Mouse (Mus musculus) neural tube, embryonic 14.5 days (tissue): ENCODE measurements around the gene Gm28635. TPM values are rescaled to one million over a fixed set of nuclear protein-coding genes. Genes with fewer than 3 reads are reported as not detected.
A peak's percentile ranks its signal among the peaks of the same experiment; 100 is the strongest.

Experiments used
- ATAC-seq: fragments of 200-750 bp; cut with Nextera tagmentation; 2 replicates; pipeline ENCODE4 v1.8.0; 2017; ENCODE audit warnings: low read depth, mild to moderate bottlenecking, moderate TSS enrichment, moderate library complexity
- H3K27ac ChIP-seq: fragments of 300-500 bp; sonication (generic); 2 replicates; pipeline ENCODE4 v1.5.1; 2014; ENCODE audit warnings: low read depth, mild to moderate bottlenecking, control low read depth, low read length, moderate library complexity, mixed read lengths
- H3K27me3 ChIP-seq: fragments of 300-500 bp; sonication (generic); 2 replicates; pipeline ENCODE4 v1.6.1; 2014; ENCODE audit warnings: low read length; ENCODE audit not compliant: control insufficient read depth, insufficient read depth
- H3K36me3 ChIP-seq: fragments of 300-500 bp; sonication (generic); 2 replicates; pipeline ENCODE4 v1.6.1; 2014; ENCODE audit warnings: low read length, mixed read lengths; ENCODE audit not compliant: control insufficient read depth, insufficient read depth
- H3K4me1 ChIP-seq: fragments of 300-500 bp; sonication (generic); 2 replicates; pipeline ENCODE4 v1.6.1; 2014; ENCODE audit warnings: low read length; ENCODE audit not compliant: control insufficient read depth, insufficient read depth
- H3K4me2 ChIP-seq: fragments of 300-500 bp; sonication (generic); 2 replicates; pipeline ENCODE4 v1.6.1; 2014; ENCODE audit warnings: mild to moderate bottlenecking, low read depth, low read length, control low read depth
- H3K4me3 ChIP-seq: fragments of 300-500 bp; sonication (generic); 2 replicates; pipeline ENCODE4 v1.5.1; 2014; ENCODE audit warnings: low read depth, low read length, control low read depth, mixed read lengths
- H3K9ac ChIP-seq: fragments of 300-500 bp; sonication (generic); replicated peaks from 2 replicates; pipeline ENCODE4 v1.6.1; 2014; ENCODE audit warnings: low read depth, mild to moderate bottlenecking, control low read depth, low read length, mixed read lengths
- H3K9me3 ChIP-seq: fragments of 300-500 bp; sonication (generic); 2 replicates; pipeline ENCODE4 v1.6.1; 2016; ENCODE audit warnings: low read length; ENCODE audit not compliant: control insufficient read depth
- WGBS: fragments of 180-500 bp; shearing (Covaris S2); extraction: QIAGEN DNeasy Blood & Tissue Kit; methylation state at CpG from one replicate; pipeline ENCODE4 v1.1.7; 2014; 5-methylcytosine and 5-hydroxymethylcytosine counted together
- polyA plus RNA-seq: library from polyadenylated mRNA; unstranded; fragments of >200 nt; fragmentation: Nextera tagmentation; extraction: Ambion mirVana; gene quantifications from 2 replicates; pipeline ENCODE4 v1.2.1, GENCODE M21; 2014

The Gm28635 gene
- polyA plus RNA-seq, 1 experiment from 2014 or later, result 0.13 TPM

- Histone ChIP-seq H3K4me2 (no peak overlapping the region), H3K9ac (no peak overlapping the region), H3K27ac (no peak overlapping the region), H3K4me3 (no peak overlapping the region), H3K4me1 (no peaks in the 10 kb centered on the region), H3K9me3 (no peaks in the 10 kb centered on the region), H3K27me3 (no peaks in the 10 kb centered on the region), H3K36me3 (no peaks in the 10 kb centered on the region)
- WGBS, result 95% methylated on average over 8 of the region's 8 CpGs
- ATAC-seq, result no peak
These were observed 85.0 kb downstream of the Gm28635 start for GRCm38 (mm10) chr2:84592801-84593200.

GRCm38 (mm10) chr2:84585700-84586099, 92.1 kb downstream of the Gm28635 start:
- Histone ChIP-seq H3K9ac (no peak overlapping the region), H3K9me3 (no peaks in the 10 kb centered on the region), H3K36me3 (no peaks in the 10 kb centered on the region), H3K4me1 (no peaks in the 10 kb centered on the region), H3K4me3 (no peak overlapping the region), H3K27me3 (no peaks in the 10 kb centered on the region), H3K4me2 (no peak overlapping the region), H3K27ac (no peak overlapping the region)
- WGBS, result 82% methylated on average over 8 of the region's 8 CpGs
- ATAC-seq, result no peak

- H3K9ac ChIP-seq, result no peak overlapping the region
- ATAC-seq, result no peak
- no peak overlapping the region for H3K4me2 ChIP-seq
- no peaks in the 10 kb centered on the region for H3K4me1 ChIP-seq
- no peaks in the 10 kb centered on the region for H3K36me3 ChIP-seq
- H3K9me3 ChIP-seq, result no peaks in the 10 kb centered on the region
- H3K27ac ChIP-seq, result no peak overlapping the region
- H3K27me3 ChIP-seq, result no peaks in the 10 kb centered on the region
- WGBS, result 91% methylated on average over 5 of the region's 5 CpGs
- no peak overlapping the region for H3K4me3 ChIP-seq
These were observed 95.6 kb downstream of the Gm28635 start for GRCm38 (mm10) chr2:84582286-84582685.

- H3K27me3 ChIP-seq, result no peaks in the 10 kb centered on the region
- WGBS, result 96% methylated on average over 2 of the region's 3 CpGs
- H3K4me1 ChIP-seq, result no peaks in the 10 kb centered on the region
- no peak overlapping the region for H3K27ac ChIP-seq
- no peak overlapping the region for H3K4me3 ChIP-seq
- no peak overlapping the region for H3K9ac ChIP-seq
- H3K4me2 ChIP-seq, result no peak overlapping the region
- H3K9me3 ChIP-seq, result no peaks in the 10 kb centered on the region
- ATAC-seq, result no peak
- no peaks in the 10 kb centered on the region for H3K36me3 ChIP-seq
These were observed 96.6 kb downstream of the Gm28635 start for GRCm38 (mm10) chr2:84581208-84581607.

GRCm38 (mm10) chr2:84579311-84579710, 98.5 kb downstream of the Gm28635 start:
- Histone ChIP-seq H3K9ac (no peak overlapping the region), H3K27me3 (no peaks in the 10 kb centered on the region), H3K4me2 (no peak overlapping the region), H3K4me1 (no peaks in the 10 kb centered on the region), H3K27ac (no peak overlapping the region), H3K4me3 (no peak overlapping the region), H3K9me3 (no peaks in the 10 kb centered on the region), H3K36me3 (no peaks in the 10 kb centered on the region)
- no peak for ATAC-seq
- 92% methylated on average over 2 of the region's 2 CpGs for WGBS

- WGBS, result 96% methylated on average over 4 of the region's 4 CpGs
- Histone ChIP-seq H3K9me3 (no peaks in the 10 kb centered on the region), H3K27ac (no peak overlapping the region), H3K4me2 (no peak overlapping the region), H3K27me3 (no peaks in the 10 kb centered on the region), H3K4me3 (no peak overlapping the region), H3K36me3 (no peaks in the 10 kb centered on the region), H3K9ac (no peak overlapping the region), H3K4me1 (no peaks in the 10 kb centered on the region)
- no peak for ATAC-seq
These were observed 103.7 kb downstream of the Gm28635 start for GRCm38 (mm10) chr2:84574130-84574529.

GRCm38 (mm10) chr2:84556888-84557514, 120.8 kb downstream of the Gm28635 start:
- H3K4me2 ChIP-seq, result peak overlapping the region; percentile 29; the same call in 1 of the 2 replicates
- no peaks in the 10 kb centered on the region for H3K27me3 ChIP-seq
- H3K9me3 ChIP-seq, result no peaks in the 10 kb centered on the region
- H3K4me1 ChIP-seq, result no peaks in the 10 kb centered on the region
- peak; percentile 38; the same call in 1 of the 2 replicates for ATAC-seq
- H3K9ac ChIP-seq, result no peak overlapping the region
- H3K4me3 ChIP-seq, result no peak overlapping the region
- H3K36me3 ChIP-seq, result no peaks in the 10 kb centered on the region
- WGBS, result 39% methylated on average over 10 of the region's 10 CpGs
- no peak overlapping the region for H3K27ac ChIP-seq

Other genes starting within 250 kb of the Gm28635 start
- gene Tfpi, start 201.3 kb downstream of the Gm28635 start, polyA plus RNA-seq, result 4.5 and 25.3 TPM in 2 replicates
- gene Ctnnd1, start 27.3 kb downstream of the Gm28635 start, polyA plus RNA-seq, result 30.1 and 40.4 TPM in 2 replicates
- gene Btbd18, start 19.0 kb downstream of the Gm28635 start, polyA plus RNA-seq, result 0.24 and 0.44 TPM in 2 replicates
- gene Selenoh, start 7.3 kb downstream of the Gm28635 start, polyA plus RNA-seq, result 163 and 181 TPM in 2 replicates
- 61.5 and 64.5 TPM in 2 replicates for gene Med19, start 361 bp upstream of the Gm28635 start, polyA plus RNA-seq
- 311 and 342 TPM in 2 replicates for gene Tmx2, start 1.1 kb upstream of the Gm28635 start, polyA plus RNA-seq
- 22.8 and 23.9 TPM in 2 replicates for gene Zdhhc5, start 37.1 kb upstream of the Gm28635 start, polyA plus RNA-seq
- gene Clp1, start 49.3 kb upstream of the Gm28635 start, polyA plus RNA-seq, result 20.6 and 24.7 TPM in 2 replicates
- 17.8 TPM in 2 replicates for gene Ypel4, start 56.0 kb upstream of the Gm28635 start, polyA plus RNA-seq
- 1.7 and 2.6 TPM in 2 replicates for gene Gm19426, start 65.6 kb upstream of the Gm28635 start, polyA plus RNA-seq
- gene Serping1, start 97.4 kb upstream of the Gm28635 start, polyA plus RNA-seq, result 15.7 and 34.8 TPM in 2 replicates
- 16.3 and 16.7 TPM in 2 replicates for gene Ube2l6, start 120.8 kb upstream of the Gm28635 start, polyA plus RNA-seq
- gene Smtnl1, start 144.6 kb upstream of the Gm28635 start, polyA plus RNA-seq, result not detected in 2 replicates
- gene Timm10, start 149.0 kb upstream of the Gm28635 start, polyA plus RNA-seq, result 63.8 and 89.4 TPM in 2 replicates
- gene Slc43a1, start 160.8 kb upstream of the Gm28635 start, polyA plus RNA-seq, result 0.63 and 1.8 TPM in 2 replicates
- gene Rtn4rl2, start 208.7 kb upstream of the Gm28635 start, polyA plus RNA-seq, result 1.8 and 4.9 TPM in 2 replicates